10 mouse cellular contexts compared by ENCODE assay signal in the genomic region with DNA sequence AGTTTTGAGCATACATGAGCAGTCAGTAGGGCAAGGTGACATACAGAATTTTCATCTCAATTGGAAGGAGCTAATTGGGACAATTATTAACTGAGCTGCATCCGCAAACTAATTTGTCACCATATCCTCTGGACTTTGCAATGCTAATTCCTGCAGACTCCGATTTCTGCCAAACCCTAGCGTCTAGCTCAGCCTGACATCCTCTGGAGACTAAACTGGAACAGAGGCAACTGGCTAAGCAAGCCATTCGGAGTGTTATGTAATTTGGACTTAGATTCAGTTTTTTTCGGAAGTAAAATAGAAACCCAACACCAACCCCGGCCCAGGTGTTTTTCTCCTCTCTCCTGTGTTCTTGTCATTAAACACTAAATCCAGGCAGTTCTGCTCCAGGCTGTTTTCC.
DNase-seq lines count a peak whose midpoint lies in the region; ATAC-seq and TF ChIP-seq lines count a peak whose summit lies in the region.
"Had no signal": no experiment of that assay in that cellular context is flagged by ENCODE, and none has a peak within 500 bp of the region (broad histone marks: within the 10 kb centered on the region; RNA-seq: fewer than 3 reads in every experiment).

No protein-coding gene starts in this region.

- H3K4me1 ChIP-seq in forebrain, embryonic 16.5 days (replicated peaks; ENCODE audit: control insufficient read depth, insufficient read depth, low read length) = peaks cover 6% of the 10 kb centered on the region
- H3K4me1 ChIP-seq in forebrain, embryonic 12.5 days = no peaks in the 10 kb centered on the region
- H3K4me1 ChIP-seq in midbrain, embryonic 14.5 days (ENCODE audit: control insufficient read depth, insufficient read depth, low read length) = no peaks in the 10 kb centered on the region
- no peaks in the 10 kb centered on the region for H3K4me1 ChIP-seq in midbrain, embryonic 11.5 days (ENCODE audit: control insufficient read depth, insufficient read depth, low read length)
- H3K4me1 ChIP-seq in lung, postnatal 0 days (ENCODE audit: insufficient read depth, low read depth, low read length) = no peaks in the 10 kb centered on the region
- H3K4me1 ChIP-seq: embryonic facial prominence, embryonic 12.5 days; intestine, embryonic 15.5 days had no signal

- no peak overlapping the region for H3K9ac ChIP-seq in forebrain, embryonic 16.5 days (replicated peaks; ENCODE audit: low read depth, low read length)
- no peak overlapping the region for H3K9ac ChIP-seq in forebrain, embryonic 12.5 days
- no peak overlapping the region for H3K9ac ChIP-seq in midbrain, embryonic 14.5 days (replicated peaks; ENCODE audit: low read length)
- no peak overlapping the region for H3K9ac ChIP-seq in midbrain, embryonic 11.5 days (ENCODE audit: low read length)
- no peak overlapping the region for H3K9ac ChIP-seq in lung, postnatal 0 days (replicated peaks; ENCODE audit: low read depth)
- H3K9ac ChIP-seq: embryonic facial prominence, embryonic 12.5 days; intestine, embryonic 15.5 days had no signal

- peak; percentile 63; the same call in 1 of the 2 replicates for ATAC-seq in forebrain, embryonic 16.5 days
- no peak for ATAC-seq in forebrain, embryonic 12.5 days (ENCODE audit: low FRiP score)
- ATAC-seq in midbrain, embryonic 14.5 days (ENCODE audit: low FRiP score, low TSS enrichment) = no peak
- no peak for ATAC-seq in midbrain, embryonic 11.5 days (ENCODE audit: low FRiP score)
- no peak for ATAC-seq in lung, postnatal 0 days
- ATAC-seq: intestine, embryonic 15.5 days had no signal

- no peak overlapping the region for H3K4me3 ChIP-seq in forebrain, embryonic 16.5 days (replicated peaks; ENCODE audit: low read length)
- H3K4me3 ChIP-seq in forebrain, embryonic 12.5 days (replicated peaks) = no peak overlapping the region
- no peak overlapping the region for H3K4me3 ChIP-seq in midbrain, embryonic 14.5 days (replicated peaks; ENCODE audit: low read depth, low read length)
- no peak overlapping the region for H3K4me3 ChIP-seq in midbrain, embryonic 11.5 days (ENCODE audit: low read depth, low read length)
- H3K4me3 ChIP-seq in lung, postnatal 0 days (ENCODE audit: low read depth, low read length) = no peak overlapping the region
- H3K4me3 ChIP-seq: embryonic facial prominence, embryonic 12.5 days; intestine, embryonic 15.5 days had no signal

- WGBS in forebrain, embryonic 16.5 days = 52% methylated on average over 6 of the region's 6 CpGs
- WGBS in forebrain, embryonic 12.5 days = 80% methylated on average over 6 of the region's 6 CpGs
- WGBS in midbrain, embryonic 14.5 days = 77% methylated on average over 6 of the region's 6 CpGs
- 89% methylated on average over 6 of the region's 6 CpGs for WGBS in midbrain, embryonic 11.5 days
- WGBS in lung, postnatal 0 days = 77% methylated on average over 6 of the region's 6 CpGs

- intact Hi-C loops in heart, postnatal 36 days (cut with DNase I) = no loop called here

- no peaks in the 10 kb centered on the region for H3K36me3 ChIP-seq in forebrain, embryonic 16.5 days (ENCODE audit: control insufficient read depth, insufficient read depth)
- no peaks in the 10 kb centered on the region for H3K36me3 ChIP-seq in forebrain, embryonic 12.5 days (replicated peaks)
- no peaks in the 10 kb centered on the region for H3K36me3 ChIP-seq in midbrain, embryonic 14.5 days (ENCODE audit: control insufficient read depth, insufficient read depth, low read length)
- no peaks in the 10 kb centered on the region for H3K36me3 ChIP-seq in midbrain, embryonic 11.5 days (ENCODE audit: control insufficient read depth, insufficient read depth, low read length)
- H3K36me3 ChIP-seq in lung, postnatal 0 days (ENCODE audit: insufficient read depth, low read length) = no peaks in the 10 kb centered on the region
- H3K36me3 ChIP-seq: embryonic facial prominence, embryonic 12.5 days; intestine, embryonic 15.5 days had no signal

- TF ChIP-seq CTCF in lung, postnatal 0 days (IDR thresholded peaks at IDR 0.05) = no peak

- H3K27ac ChIP-seq in forebrain, embryonic 16.5 days (ENCODE audit: low read length) = no peak overlapping the region
- H3K27ac ChIP-seq in forebrain, embryonic 12.5 days = no peak overlapping the region
- no peak overlapping the region for H3K27ac ChIP-seq in midbrain, embryonic 14.5 days (replicated peaks; ENCODE audit: low read depth, low read length)
- no peak overlapping the region for H3K27ac ChIP-seq in midbrain, embryonic 11.5 days (ENCODE audit: low read depth, low read length)
- no peak overlapping the region for H3K27ac ChIP-seq in lung, postnatal 0 days (ENCODE audit: low read length)
- H3K27ac ChIP-seq: embryonic facial prominence, embryonic 12.5 days; intestine, embryonic 15.5 days had no signal

- no peaks in the 10 kb centered on the region for H3K27me3 ChIP-seq in forebrain, embryonic 16.5 days (replicated peaks; ENCODE audit: control insufficient read depth, insufficient read depth, low read length)
- H3K27me3 ChIP-seq in forebrain, embryonic 12.5 days = no peaks in the 10 kb centered on the region
- no peaks in the 10 kb centered on the region for H3K27me3 ChIP-seq in midbrain, embryonic 14.5 days (ENCODE audit: control insufficient read depth, insufficient read depth, low read length)
- no peaks in the 10 kb centered on the region for H3K27me3 ChIP-seq in midbrain, embryonic 11.5 days (ENCODE audit: control insufficient read depth, insufficient read depth, low read length)
- no peaks in the 10 kb centered on the region for H3K27me3 ChIP-seq in lung, postnatal 0 days (replicated peaks; ENCODE audit: insufficient read depth, low read length)
- H3K27me3 ChIP-seq: embryonic facial prominence, embryonic 12.5 days; intestine, embryonic 15.5 days had no signal

- peak; percentile 25 for DNase-seq in midbrain, embryonic 14.5 days
- no peak for DNase-seq in midbrain, embryonic 11.5 days (ENCODE audit: low spot score, missing footprints)
- peak; percentile 15 to 39 for DNase-seq in heart, postnatal 36 days
- DNase-seq in thymus, adult 18-20 months = no peak
- no peak for DNase-seq in lung, postnatal 0 days (ENCODE audit: low spot score)
- DNase-seq in right cerebral cortex, postnatal 4 days = no peak

- no peak for TF ChIP-seq EP300 in lung, postnatal 0 days (IDR thresholded peaks at IDR 0.05)

- no peak overlapping the region for H3K4me2 ChIP-seq in forebrain, embryonic 16.5 days (ENCODE audit: low read length)
- no peak overlapping the region for H3K4me2 ChIP-seq in forebrain, embryonic 12.5 days
- no peak overlapping the region for H3K4me2 ChIP-seq in midbrain, embryonic 14.5 days (ENCODE audit: low read length)
- H3K4me2 ChIP-seq in midbrain, embryonic 11.5 days = no peak overlapping the region
- no peak overlapping the region for H3K4me2 ChIP-seq in lung, postnatal 0 days (replicated peaks; ENCODE audit: low read depth, low read length)
- H3K4me2 ChIP-seq: embryonic facial prominence, embryonic 12.5 days; intestine, embryonic 15.5 days had no signal

- no peaks in the 10 kb centered on the region for H3K9me3 ChIP-seq in forebrain, embryonic 16.5 days (ENCODE audit: control insufficient read depth, low read length)
- H3K9me3 ChIP-seq in forebrain, embryonic 12.5 days = no peaks in the 10 kb centered on the region
- H3K9me3 ChIP-seq in midbrain, embryonic 14.5 days (ENCODE audit: control insufficient read depth, low read length) = no peaks in the 10 kb centered on the region
- no peaks in the 10 kb centered on the region for H3K9me3 ChIP-seq in midbrain, embryonic 11.5 days (ENCODE audit: control insufficient read depth, low read length)
- H3K9me3 ChIP-seq in lung, postnatal 0 days (ENCODE audit: low read length) = no peaks in the 10 kb centered on the region
- H3K9me3 ChIP-seq: embryonic facial prominence, embryonic 12.5 days; intestine, embryonic 15.5 days had no signal

Comparison
In these comparisons a context has a peak if more than half of its experiments do, and no peak if none do; other contexts are left out.
1. DNase-seq: peak in midbrain, embryonic 14.5 days (single experiment) and heart, postnatal 36 days (2 of 2); none in midbrain, embryonic 11.5 days (single experiment), thymus, adult 18-20 months (0 of 2), lung, postnatal 0 days (single experiment) and right cerebral cortex, postnatal 4 days (single experiment).